Mouse (Mus musculus) induced T-regulatory cell, adult 2 months (primary cell): ENCODE results near the gene Gm45618.
A peak's percentile ranks its signal among the peaks of the same experiment; 100 is the strongest.
"Not testable (repeated sequence)": the region's sequence is repeated elsewhere in the genome, so short reads cannot be mapped to it uniquely, and the experiment has no call there.

Experiments
- DNase-seq: peaks from one replicate; pipeline ENCODE4 v3.0.0-alpha.2; 2012; ENCODE audit warnings: low read depth

Gm45618 gene

DNA sequence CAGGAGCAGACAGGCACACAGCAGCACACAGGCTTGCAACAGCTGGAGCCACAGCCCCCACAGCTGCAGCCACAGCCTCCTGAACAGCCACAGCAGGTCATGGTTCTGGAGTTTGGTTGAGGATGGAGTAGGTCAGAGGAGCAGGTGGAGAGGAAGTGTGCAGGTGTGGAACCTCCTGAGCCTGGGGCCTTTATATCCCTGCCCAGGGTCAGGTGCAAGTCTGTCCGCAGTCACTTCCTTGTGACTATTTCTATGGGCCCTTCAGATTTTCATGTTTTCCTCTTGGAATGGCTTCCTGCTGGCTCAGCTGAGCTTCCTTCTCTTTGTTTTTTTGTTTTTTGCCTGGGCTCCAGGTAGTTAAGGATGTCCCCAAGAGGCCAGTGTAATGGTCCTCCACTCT, at the start of gene Gm45618:
Gm45618 (minus strand) TSS at position 101 of the 400 bp plus-strand sequence.
- not testable (repeated sequence) for DNase-seq

DNA sequence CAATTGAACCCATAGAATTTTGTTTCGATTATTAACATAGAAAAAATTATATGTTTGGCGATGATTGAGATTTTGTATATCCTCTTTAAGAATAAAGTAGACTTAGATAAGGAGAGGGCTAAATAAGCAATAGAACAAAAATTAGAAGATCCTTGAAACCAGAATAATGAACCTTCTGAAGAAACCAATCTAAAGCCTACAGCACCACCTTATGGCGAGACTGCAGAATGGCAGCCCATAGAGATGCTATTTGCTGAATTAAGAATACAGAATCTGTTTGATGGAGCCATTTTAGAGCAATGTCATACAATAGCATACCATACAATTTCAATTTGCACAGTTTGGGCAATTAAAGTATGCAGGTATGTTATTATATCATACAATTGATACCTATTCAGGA, 49.3 kb upstream of the Gm45618 start:
- DNase-seq, result peak; percentile 54

DNA sequence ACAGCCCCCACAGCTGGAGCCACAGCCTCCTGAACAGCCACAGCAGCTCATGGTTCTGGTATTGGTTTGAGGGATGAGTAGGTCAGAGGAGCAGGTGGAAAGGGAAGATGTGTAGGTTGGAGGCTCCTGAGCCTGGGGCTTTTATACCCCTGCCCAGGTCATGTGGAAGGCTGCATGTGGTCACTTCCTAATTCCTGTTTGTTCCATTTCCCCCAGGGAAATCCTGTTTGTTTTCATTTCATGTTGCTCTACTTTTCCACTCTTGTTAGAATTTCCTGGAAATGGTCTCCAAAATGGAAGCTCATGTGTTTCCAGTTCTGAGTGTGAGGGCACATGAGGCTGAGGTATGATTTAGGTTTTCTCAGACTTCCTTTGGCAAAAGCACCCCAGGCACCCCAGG, 45.1 kb upstream of the Gm45618 start, which contains the start of gene Gm4553:
Gm4553 (minus strand) TSS at position 101 of the 400 bp plus-strand sequence.
- not testable (repeated sequence) for DNase-seq

DNA sequence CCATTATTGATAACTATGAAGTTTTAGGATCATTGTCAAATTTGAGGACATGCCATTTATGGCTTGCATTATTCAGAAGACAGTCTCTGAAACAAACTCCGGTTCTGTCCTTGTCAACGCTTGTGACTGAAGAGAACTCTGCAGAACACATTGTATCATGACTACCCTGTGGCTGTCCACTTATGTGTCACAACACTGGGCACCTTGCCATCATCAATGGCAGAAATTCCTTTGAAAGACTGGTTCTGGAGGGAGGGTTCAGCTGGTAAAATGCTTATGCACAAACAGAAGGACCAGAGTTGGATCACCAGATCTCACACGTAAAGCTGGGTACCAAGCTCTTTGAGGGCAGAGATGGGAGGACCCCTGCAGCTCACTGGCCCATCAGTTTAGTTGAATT, 38.8 kb upstream of the Gm45618 start:
- no peak for DNase-seq

DNA sequence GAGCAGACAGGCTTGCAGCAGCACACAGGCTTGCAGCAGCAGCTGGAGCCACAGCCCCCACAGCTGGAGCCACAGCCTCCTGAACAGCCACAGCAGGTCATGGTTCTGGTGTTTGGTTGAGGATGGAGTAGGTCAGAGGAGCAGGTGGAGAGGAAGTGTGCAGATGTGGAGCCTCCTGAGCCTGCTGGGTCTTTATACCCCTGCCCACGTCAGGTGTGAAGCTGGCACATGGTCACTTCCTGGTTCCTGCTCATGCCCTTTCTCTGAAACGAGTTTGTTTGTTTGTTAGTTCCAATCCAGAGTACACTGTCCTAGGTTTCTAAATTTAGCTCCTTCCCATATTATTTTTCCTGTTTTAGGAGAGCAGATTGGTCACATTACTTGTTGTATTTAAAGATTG, 36.5 kb upstream of the Gm45618 start, which contains the start of gene Gm29735:
Gm29735 (minus strand) TSS at position 101 of the 400 bp plus-strand sequence.
- DNase-seq, result not testable (repeated sequence)

DNA sequence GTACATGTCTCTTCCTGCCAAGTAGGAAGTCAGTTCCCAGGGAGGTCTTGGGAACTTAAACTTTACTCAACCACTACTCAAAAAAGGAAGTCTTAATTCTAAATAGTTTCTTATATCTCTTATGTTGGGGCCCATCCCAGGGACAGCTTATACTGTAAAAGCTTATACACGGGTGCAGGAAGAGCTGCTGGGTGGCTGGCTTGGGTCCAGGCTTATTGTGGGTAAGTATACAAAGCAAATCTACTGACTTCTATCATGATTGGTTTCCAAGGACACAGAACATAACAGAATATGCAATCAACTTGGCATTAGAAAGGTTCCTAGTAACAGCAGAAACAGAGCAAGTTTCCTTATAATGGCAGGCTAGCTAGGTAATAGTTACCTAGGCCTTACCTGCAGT, 34.8 kb upstream of the Gm45618 start:
- DNase-seq, result no peak

DNA sequence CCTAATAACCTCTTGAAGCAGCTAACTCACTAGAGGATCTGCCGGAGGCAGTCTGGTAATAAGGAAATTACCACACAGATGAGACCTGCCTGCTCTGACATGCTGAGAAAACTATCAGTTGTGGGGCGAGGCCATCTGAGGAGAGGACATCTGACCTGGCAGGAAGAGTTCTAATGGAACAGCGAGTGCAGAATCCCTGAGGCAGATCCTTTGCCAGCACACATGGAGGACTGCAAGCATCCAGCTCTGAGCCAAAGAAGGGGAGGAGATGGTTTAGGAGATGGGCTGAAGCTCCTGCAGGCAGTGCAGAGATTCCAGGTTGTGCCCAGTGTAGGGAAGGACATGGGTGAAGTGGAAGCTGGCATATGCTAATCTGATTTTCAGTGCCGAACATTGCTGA, 31.7 kb upstream of the Gm45618 start:
- no peak for DNase-seq

DNA sequence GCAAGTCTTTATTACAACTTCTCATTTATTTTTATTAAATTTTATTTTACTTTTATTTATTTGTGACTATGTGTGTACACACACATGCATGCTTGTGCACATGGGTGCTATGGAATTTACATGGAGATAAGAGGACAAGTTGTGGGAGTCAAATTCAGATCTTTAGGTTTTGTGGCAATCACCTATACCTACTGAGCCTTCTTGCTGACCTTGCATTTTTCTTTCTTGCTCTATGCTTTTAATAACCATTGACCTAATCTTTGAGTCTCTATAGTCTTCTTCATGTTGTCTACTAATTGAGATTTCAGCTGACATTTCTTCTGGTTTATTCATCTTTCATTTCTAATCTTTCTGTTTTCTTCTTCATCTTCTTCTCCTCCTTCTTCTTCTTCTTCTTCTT, 28.1 kb upstream of the Gm45618 start:
- no peak for DNase-seq

DNA sequence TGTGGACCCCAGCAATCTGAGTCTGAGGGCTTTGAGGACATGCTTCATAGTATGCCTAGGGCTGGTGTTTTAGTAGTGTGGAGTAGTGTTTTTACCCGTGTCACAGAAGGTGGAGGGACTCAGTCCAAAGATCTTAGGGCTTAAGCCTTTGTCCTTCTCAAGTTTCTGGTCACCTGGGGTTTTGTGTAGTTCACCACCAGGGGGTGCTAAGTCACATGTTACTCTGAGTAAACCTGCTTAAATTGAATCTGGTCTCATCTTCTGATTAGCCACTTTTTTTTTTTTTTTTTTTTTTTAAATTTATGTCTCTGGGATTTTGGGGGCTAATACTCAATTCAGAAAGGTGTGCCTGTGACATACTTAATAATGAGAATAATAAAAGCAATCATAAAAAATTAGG, 25.5 kb upstream of the Gm45618 start:
- peak; percentile 65 for DNase-seq

DNA sequence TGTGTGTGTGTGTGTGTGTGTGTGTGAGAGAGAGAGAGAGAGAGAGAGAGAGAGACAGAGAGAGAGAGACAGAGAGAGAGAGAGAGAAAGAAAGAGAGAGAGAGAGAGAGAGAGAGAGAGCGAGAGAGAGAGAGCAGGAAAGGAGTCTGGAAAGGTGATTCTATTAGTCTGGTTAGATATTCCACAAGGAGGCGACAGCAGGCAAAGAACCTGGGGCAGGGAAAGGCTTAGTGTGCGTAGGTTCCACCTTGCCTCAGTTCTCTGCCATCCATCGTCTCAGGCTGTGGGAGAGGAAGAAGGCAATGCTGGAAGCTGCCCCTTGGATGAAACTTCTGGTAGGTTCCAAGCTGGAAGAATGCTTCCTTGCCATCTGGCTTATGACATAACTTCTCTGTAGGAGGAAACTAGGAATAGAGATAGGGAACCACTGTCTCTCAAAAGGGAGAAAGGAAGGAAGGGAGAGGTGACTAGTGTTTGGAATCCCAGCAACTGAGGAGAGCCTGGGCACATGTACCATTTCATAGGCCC, 24.9 kb upstream of the Gm45618 start:
- DNase-seq, result no peak

DNA sequence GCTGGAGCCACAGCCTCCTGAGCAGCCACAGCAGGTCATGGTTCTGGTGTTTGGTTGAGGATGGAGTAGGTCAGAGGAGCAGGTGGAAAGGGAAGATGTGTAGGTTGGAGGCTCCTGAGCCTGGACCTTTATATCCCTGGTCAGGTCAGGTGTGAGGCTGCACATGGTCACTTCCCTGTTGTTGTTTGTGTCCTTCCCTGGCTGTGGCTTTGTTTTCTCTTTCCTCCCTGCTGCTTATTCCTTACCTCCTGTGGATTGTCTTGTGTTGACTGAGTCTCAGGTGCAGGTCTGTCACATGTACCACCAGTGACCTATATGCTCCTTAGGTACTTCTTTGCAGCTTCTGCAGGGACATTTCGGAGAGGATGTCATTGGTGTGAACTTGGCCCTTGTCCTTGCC, 24.0 kb upstream of the Gm45618 start, which contains the start of gene Gm45337:
Gm45337 (minus strand) TSS at position 101 of the 400 bp plus-strand sequence.
- DNase-seq, result no peak

DNA sequence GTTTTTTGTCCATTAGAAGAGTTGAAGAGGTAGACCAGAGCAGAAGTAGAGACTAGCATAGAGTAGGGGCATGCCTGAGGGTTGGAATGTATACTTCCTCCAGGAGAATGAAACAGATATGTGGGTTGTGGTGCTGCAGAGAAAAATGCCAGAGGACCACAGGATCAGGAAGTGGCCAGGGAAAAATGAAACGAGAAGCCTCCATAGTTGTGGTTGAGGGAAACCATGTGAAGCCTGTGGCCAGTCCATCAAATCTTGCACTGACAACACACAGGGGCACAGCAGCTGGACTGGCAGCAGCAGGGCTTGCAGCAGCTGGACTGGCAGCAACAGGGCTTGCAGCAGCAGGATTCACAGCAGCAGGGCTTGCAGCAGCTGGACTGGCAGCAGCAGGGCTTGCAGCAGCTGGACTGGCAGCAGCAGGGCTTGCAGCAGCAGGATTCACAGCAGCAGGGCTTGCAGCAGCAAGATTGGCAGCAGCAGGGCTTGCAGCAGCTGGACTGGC, 23.0 kb upstream of the Gm45618 start:
- DNase-seq, result not testable (repeated sequence)

DNA sequence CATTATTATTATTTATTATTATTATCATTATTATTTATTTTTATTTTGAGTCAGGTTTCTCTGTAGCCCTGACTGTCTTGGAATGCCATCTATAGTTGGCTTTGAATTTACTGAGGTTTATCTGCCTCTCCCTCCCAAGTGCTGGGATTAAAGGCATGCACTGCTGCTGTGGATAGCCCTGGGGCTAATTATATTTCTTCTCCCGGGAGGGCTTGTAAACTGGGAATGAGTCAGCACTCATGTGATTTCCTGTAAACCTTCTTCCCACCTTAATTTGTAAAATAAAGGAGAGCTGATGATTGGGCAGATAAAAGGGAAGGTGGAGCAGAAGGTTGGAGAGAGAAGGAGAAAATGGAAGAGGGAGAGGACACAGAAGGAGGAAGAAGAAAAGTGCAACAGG, 20.2 kb upstream of the Gm45618 start:
- no peak for DNase-seq

DNA sequence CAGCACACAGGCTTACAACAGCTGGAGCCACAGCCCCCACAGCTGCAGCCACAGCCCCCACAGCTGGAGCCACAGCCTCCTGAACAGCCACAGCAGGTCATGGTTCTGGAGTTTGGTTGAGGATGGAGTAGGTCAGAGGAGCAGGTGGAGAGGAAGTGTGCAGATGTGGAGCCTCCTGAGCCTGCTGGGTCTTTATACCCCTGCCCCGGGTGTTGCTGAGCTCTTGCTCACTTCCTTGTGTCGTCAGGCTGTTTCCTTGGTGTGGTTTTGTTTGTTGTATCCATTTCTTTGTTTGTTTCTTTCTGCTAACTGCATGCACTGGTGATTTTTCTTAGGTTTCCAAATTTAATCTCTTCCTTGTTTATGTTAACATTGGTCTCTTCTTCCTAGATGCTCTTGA, 15.4 kb upstream of the Gm45618 start, which contains the start of gene Gm39115:
Gm39115 (minus strand) TSS at position 101 of the 400 bp plus-strand sequence.
- DNase-seq, result not testable (repeated sequence)

DNA sequence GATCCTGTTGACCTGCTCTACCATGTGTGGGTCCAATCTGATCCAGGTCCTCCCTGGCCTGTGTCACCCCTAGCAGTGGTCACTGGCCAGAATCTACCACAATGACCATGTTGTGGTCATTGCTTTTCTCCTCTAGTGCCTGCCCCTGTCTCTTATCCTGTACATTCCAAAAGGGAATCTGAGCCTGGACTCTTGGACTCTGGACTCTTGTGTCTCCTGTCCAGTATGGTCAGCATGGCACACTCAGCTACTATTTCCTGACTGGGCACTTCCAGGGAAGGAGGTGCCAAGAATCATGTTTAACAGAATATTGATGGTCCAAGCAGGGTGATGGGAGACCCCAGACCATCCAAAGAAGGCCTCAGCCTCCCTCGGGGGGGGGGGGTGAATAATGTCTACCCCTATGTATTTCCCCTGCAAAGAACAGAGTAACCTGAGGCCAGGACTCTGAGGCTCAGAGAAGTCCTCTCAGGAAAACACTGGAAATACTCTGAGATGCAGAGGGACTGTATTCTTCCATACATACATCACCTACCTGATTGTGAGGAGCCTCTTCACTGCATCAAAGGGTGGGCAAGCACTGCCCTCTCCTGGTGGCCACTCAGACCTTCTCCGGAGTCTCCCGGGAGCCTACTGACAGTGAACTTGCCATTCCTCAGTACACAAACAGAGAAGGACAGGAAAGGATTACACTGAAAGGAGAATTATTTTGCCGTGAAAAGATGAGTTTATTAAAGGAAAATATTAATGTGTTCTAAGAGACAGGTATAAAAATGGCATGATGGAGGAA, 13.9 kb upstream of the Gm45618 start:
- DNase-seq, result no peak

DNA sequence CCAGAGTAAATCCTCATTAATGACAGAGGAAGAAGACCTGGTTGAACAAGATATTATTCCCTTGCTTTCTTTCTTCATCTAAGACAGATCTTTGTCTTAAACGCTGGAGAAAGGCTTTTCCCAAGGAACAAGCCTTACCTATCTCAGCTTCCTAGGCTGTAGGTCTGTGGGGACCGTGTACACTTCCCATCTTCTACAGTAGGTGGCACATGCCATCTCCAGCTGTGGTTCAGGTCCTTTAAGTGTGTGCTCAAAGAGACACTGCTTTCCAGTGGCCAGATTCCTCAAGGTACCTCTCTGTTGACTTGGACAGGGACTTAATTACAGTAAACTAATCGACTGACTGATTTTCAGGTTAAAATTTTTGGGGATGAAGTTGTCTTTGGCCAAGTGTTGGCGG, 8.3 kb upstream of the Gm45618 start:
- no peak for DNase-seq

DNA sequence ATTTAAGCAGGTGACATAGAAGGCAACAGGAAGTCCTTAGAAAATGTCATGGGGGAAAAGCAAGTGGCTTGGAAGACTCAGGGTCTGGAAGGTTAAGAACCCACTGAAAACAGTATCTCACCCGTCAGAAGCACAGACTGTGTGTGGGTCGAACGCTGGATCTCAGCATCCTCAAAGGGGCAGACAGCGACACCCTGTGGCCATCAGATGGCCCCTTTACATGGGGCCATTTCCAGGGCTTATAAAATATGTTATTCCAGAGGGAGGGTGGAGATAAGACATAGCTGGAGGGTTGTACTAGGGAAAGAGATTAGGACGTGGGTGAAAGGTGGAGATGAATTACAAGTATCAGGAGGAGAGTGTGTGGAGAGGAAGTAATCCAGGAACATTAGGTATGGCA, 897 bp downstream of the Gm45618 start:
- DNase-seq, result peak; percentile 21

DNA sequence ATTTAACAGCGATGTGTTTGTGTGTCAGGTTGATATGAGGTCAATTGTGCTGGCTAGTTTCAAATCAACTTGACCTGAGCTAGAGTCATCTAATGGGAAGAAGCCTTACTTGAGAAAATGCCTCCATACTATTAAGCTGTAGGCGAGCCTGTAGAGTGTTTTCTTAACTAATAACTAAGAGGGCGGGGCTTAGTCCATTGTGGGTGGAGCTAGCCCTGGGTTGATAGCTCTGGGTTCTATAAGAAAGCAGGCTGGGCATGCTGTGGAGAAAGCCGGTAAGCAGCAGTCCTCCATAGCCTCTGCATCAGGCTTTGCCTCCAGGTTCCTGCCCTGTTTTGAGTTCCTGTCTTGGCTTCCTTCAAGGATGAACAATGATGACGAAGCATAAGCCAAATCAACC, 15.8 kb downstream of the Gm45618 start:
- no peak for DNase-seq

DNA sequence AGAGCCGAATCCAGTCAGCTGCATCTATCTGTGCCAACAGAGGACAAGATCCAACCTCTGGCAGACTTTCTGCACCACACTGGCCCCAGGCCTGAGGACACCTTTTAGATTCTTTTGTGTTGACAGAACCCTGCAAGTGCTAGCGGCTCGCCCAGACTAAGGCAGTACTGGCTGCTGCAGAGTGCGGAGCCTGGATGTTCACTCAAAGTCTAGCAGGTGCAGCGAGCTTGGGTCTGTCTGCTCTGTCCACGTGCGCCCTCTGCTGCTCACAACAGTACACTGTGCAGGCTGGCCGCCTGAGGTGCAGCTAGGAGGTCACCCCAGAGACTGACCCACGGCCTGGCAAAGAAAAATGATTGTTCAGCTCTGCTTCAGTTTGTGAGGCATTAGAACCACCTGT, 22.8 kb downstream of the Gm45618 start:
- DNase-seq, result peak; percentile 83

DNA sequence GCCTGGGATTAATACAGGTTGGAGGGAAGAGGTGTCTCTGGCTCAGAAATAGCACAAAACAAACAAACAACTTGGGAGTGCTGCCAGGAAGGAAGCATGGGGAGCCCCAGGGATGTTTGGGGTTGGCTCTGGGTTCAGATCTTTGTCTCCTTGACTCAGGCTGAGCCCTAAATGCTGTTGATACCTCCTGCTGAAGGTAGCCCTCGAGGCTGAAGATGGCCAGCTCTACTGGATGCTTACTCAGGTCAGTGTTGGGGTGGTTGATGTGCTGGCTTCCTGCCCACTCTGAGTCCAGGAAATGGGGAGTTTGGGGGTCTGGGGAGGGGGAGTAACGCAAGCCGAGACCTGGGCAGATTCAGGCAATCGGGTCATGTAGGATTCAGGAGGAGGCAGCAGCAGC, 23.8 kb downstream of the Gm45618 start:
- no peak for DNase-seq

DNA sequence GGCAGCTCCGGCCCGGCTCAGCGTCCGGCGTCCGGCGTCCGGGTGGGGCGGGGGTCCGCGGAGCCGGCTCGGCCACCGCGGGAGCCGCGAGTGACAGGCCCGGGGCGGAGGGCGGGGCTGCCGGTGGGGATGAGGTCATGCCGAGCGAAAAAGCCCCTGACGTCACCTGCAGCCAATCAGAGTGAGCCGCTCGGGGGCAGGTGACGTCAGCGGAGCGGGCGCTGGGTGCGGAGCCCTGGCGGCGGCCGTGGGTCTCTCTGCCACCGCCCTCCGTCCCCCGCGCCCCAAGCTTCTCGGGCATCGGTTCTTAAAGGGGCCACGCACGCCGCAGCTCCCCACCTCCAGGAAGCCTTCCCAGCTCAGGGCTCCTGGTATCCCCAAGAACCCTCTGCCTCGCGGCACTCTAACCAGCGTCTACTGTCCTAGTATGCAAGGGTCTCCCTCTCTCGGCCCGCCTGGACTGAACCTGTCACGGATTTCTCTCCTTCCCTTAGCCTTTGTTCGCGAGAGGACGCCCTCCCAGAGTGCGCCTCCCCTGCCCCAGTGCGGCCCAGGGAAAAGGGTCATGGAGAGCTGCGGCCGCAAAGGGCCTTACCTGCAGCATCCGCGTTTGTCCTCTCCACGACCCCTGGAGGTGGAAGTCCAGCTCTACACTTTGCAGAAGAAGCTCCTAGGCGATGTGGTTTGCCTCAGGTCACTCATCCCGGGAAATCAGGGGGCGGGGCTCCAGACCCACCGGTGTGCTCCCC, 25.2 kb downstream of the Gm45618 start, which contains the start of gene Dusp8:
Dusp8 (minus strand) TSS at position 661 of the 749 bp plus-strand sequence.
- DNase-seq, result peak; percentile 94
